Mouse (Mus musculus): ENCODE data around the gene 4930556J24Rik. TPM values are rescaled to one million over a fixed set of nuclear protein-coding genes. Genes with fewer than 3 reads are reported as not detected.

The 4930556J24Rik gene
- polyA plus RNA-seq, 1 experiment from 2014 or later: 1.2 TPM

GRCm38 (mm10) chr11:3981536-3981935, 5.0 kb upstream of the 4930556J24Rik start:
- peak overlapping the region; percentile 20; the same call in 1 of the 2 replicates for H3K27ac ChIP-seq
- H3K9me3 ChIP-seq (replicated peaks; ENCODE audit: low read length): no peaks in the 10 kb centered on the region
- no peak overlapping the region for H3K4me2 ChIP-seq (ENCODE audit: low read length)

GRCm38 (mm10) chr11:3978421-3978820, 1.8 kb upstream of the 4930556J24Rik start:
- Histone ChIP-seq H3K36me3 (ENCODE audit: insufficient read depth, low read length) (peaks cover 48% of the 10 kb centered on the region), H3K4me2 (ENCODE audit: low read length) (no peak overlapping the region), H3K9me3 (replicated peaks; ENCODE audit: low read length) (no peaks in the 10 kb centered on the region), H3K9ac (ENCODE audit: low read depth, low read length) (no peak overlapping the region), H3K27me3 (ENCODE audit: insufficient read depth, low read length) (no peaks in the 10 kb centered on the region), H3K4me3 (replicated peaks; ENCODE audit: low read depth, low read length) (no peak overlapping the region), H3K4me1 (replicated peaks; ENCODE audit: insufficient read depth, low read length) (no peaks in the 10 kb centered on the region; the same call in 1 of the 2 replicates), H3K27ac (no peak overlapping the region)
- peak; percentile 23 for DNase-seq (ENCODE audit: low spot score)
- no peak; the same call in 1 of the 2 replicates for ATAC-seq (replicated peaks; ENCODE audit: low FRiP score, low read depth)
- no peak for TF ChIP-seq CTCF (IDR thresholded peaks at IDR 0.05; ENCODE audit: low read depth)
- 52% methylated on average over 5 of the region's 5 CpGs for WGBS

More at GRCm38 (mm10) chr11:3981536-3981935, 5.0 kb upstream of the 4930556J24Rik start:
- H3K27me3 ChIP-seq (ENCODE audit: insufficient read depth, low read length): no peaks in the 10 kb centered on the region
- no peak overlapping the region for H3K9ac ChIP-seq (ENCODE audit: low read depth, low read length)
- TF ChIP-seq CTCF (IDR thresholded peaks at IDR 0.05; ENCODE audit: low read depth): no peak
- no peak overlapping the region for H3K4me3 ChIP-seq (replicated peaks; ENCODE audit: low read depth, low read length)
- DNase-seq (ENCODE audit: low spot score): peak; percentile 57
- 48% methylated on average over 6 of the region's 6 CpGs for WGBS
- peaks cover 23% of the 10 kb centered on the region for H3K36me3 ChIP-seq (ENCODE audit: insufficient read depth, low read length)
- no peaks in the 10 kb centered on the region; the same call in 1 of the 2 replicates for H3K4me1 ChIP-seq (replicated peaks; ENCODE audit: insufficient read depth, low read length)
- ATAC-seq (replicated peaks; ENCODE audit: low FRiP score, low read depth): no peak

DNA sequence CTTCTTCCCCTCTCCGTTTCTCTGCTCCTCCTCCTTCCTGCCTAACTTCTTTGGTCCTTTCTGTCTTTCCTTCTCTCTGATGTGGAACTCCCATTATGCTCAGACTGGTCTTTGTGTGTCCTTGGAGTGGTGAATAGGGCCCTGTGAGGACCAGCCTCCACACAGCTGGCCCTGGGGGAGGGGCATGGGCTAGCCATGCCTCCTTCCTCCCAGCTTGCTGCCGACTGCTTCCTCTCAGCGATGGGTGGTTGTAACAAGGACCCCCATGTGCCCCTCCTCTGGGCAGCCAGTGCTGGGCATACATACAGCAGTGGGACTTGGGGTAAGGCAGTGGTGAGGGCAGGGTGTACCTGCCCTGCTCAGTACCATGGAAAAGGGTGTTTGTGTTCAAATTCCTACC, 2.3 kb downstream of the 4930556J24Rik start:
- Histone ChIP-seq H3K4me3 (replicated peaks; ENCODE audit: low read depth, low read length) (no peak overlapping the region), H3K9me3 (replicated peaks; ENCODE audit: low read length) (no peaks in the 10 kb centered on the region), H3K4me2 (ENCODE audit: low read length) (no peak overlapping the region), H3K36me3 (ENCODE audit: insufficient read depth, low read length) (peaks cover 76% of the 10 kb centered on the region), H3K4me1 (replicated peaks; ENCODE audit: insufficient read depth, low read length) (no peaks in the 10 kb centered on the region), H3K27me3 (ENCODE audit: insufficient read depth, low read length) (no peaks in the 10 kb centered on the region), H3K9ac (ENCODE audit: low read depth, low read length) (no peak overlapping the region), H3K27ac (no peak overlapping the region)
- ATAC-seq (replicated peaks; ENCODE audit: low FRiP score, low read depth) (no peak), DNase-seq (ENCODE audit: low spot score) (no peak)
- no peak for TF ChIP-seq CTCF (IDR thresholded peaks at IDR 0.05; ENCODE audit: low read depth)
- WGBS: 86% methylated on average over 3 of the region's 3 CpGs

DNA sequence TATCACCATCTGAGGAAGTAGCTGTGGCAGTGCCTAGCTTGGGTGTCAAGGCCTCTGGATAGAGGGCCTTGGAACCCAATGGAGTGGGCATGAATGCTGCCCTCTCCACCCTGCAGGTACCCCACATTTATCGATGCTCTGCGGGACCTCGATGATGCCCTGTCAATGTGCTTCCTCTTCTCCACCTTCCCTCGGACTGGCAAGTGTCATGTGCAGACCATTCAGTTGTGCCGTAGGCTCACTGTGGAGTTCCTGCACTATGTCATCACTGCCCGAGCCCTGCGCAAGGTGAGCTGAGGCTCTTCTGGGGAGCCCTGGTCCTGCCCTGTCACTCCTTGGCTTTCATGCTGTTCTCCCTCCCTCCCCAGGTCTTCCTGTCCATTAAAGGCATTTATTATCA, 3.5 kb downstream of the 4930556J24Rik start:
- H3K9me3 ChIP-seq (replicated peaks; ENCODE audit: low read length): no peaks in the 10 kb centered on the region
- H3K4me2 ChIP-seq (ENCODE audit: low read length): no peak overlapping the region
- no peak overlapping the region for H3K9ac ChIP-seq (ENCODE audit: low read depth, low read length)
- peaks cover 78% of the 10 kb centered on the region for H3K36me3 ChIP-seq (ENCODE audit: insufficient read depth, low read length)
- DNase-seq (ENCODE audit: low spot score): no peak
- no peak for TF ChIP-seq CTCF (IDR thresholded peaks at IDR 0.05; ENCODE audit: low read depth)
- 96% methylated on average over 7 of the region's 7 CpGs for WGBS
- no peak for ATAC-seq (replicated peaks; ENCODE audit: low FRiP score, low read depth)
- no peaks in the 10 kb centered on the region for H3K27me3 ChIP-seq (ENCODE audit: insufficient read depth, low read length)
- H3K4me1 ChIP-seq (replicated peaks; ENCODE audit: insufficient read depth, low read length): no peaks in the 10 kb centered on the region
- no peak overlapping the region for H3K4me3 ChIP-seq (replicated peaks; ENCODE audit: low read depth, low read length)
- H3K27ac ChIP-seq: no peak overlapping the region

- 93% methylated on average over 7 of the region's 7 CpGs for WGBS
- TF ChIP-seq CTCF (IDR thresholded peaks at IDR 0.05; ENCODE audit: low read depth): no peak
- no peak overlapping the region for H3K4me2 ChIP-seq (ENCODE audit: low read length)
- peaks cover 58% of the 10 kb centered on the region for H3K36me3 ChIP-seq (ENCODE audit: insufficient read depth, low read length)
- no peak overlapping the region for H3K27ac ChIP-seq
- DNase-seq (ENCODE audit: low spot score): no peak
- 0 out of 2 replicates have a peak, but pooled peaks cover under 1% of the 10 kb centered on the region for H3K4me1 ChIP-seq (replicated peaks; ENCODE audit: insufficient read depth, low read length)
- no peak overlapping the region for H3K9ac ChIP-seq (ENCODE audit: low read depth, low read length)
- H3K9me3 ChIP-seq (replicated peaks; ENCODE audit: low read length): no peaks in the 10 kb centered on the region
- H3K27me3 ChIP-seq (ENCODE audit: insufficient read depth, low read length): no peaks in the 10 kb centered on the region
- H3K4me3 ChIP-seq (replicated peaks; ENCODE audit: low read depth, low read length): no peak overlapping the region
- ATAC-seq (replicated peaks; ENCODE audit: low FRiP score, low read depth): no peak
These were observed 6.2 kb downstream of the 4930556J24Rik start for GRCm38 (mm10) chr11:3970361-3970760.

GRCm38 (mm10) chr11:3969837-3970236, 6.7 kb downstream of the 4930556J24Rik start:
- Histone ChIP-seq H3K9ac (ENCODE audit: low read depth, low read length) (no peak overlapping the region), H3K9me3 (replicated peaks; ENCODE audit: low read length) (no peaks in the 10 kb centered on the region), H3K27me3 (ENCODE audit: insufficient read depth, low read length) (no peaks in the 10 kb centered on the region), H3K27ac (no peak overlapping the region), H3K4me1 (replicated peaks; ENCODE audit: insufficient read depth, low read length) (0 out of 2 replicates have a peak, but pooled peaks cover 6% of the 10 kb centered on the region), H3K4me2 (ENCODE audit: low read length) (no peak overlapping the region), H3K36me3 (ENCODE audit: insufficient read depth, low read length) (peaks cover 54% of the 10 kb centered on the region), H3K4me3 (replicated peaks; ENCODE audit: low read depth, low read length) (no peak overlapping the region)
- no peak for DNase-seq (ENCODE audit: low spot score)
- TF ChIP-seq CTCF (IDR thresholded peaks at IDR 0.05; ENCODE audit: low read depth): peak; percentile 51
- no peak for ATAC-seq (replicated peaks; ENCODE audit: low FRiP score, low read depth)
- 79% methylated on average over 3 of the region's 3 CpGs for WGBS

All from kidney, postnatal 0 days (tissue).